Mouse (Mus musculus) liver (tissue): ENCODE results near the gene Dnm3.

Experiments
- DNase-seq: peaks from one replicate; pipeline ENCODE4 v3.0.0-alpha.2; 2020; ENCODE audit warnings: mixed read lengths

Gene Dnm3

GRCm38 (mm10) chr1:162052755-162053154 lies 425.1 kb downstream of the Dnm3 start:
- DNase-seq: no peak

DNA sequence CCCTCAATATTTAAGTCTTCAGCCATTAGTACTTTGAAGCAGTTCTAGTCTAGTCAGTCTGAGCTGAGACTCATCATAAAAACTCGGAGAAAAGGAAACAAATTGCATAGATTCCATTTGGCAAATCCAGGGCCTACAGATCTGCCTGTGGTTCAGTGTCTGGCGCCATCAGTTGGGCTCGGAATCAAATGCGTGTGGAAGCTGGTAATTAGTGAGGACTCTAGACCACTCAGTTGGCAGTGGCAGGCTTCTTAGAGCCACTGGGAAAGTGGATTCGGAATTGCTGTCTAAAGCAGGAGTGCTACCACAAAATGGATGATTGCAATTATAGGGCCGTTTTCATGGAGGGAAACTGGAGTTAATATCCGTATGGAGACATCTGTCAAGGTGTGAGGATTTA lies 425.7 kb downstream of the Dnm3 start:
- no peak for DNase-seq

- DNase-seq: no peak
Measured at GRCm38 (mm10) chr1:162051710-162052109, 426.1 kb downstream of the Dnm3 start.

DNA sequence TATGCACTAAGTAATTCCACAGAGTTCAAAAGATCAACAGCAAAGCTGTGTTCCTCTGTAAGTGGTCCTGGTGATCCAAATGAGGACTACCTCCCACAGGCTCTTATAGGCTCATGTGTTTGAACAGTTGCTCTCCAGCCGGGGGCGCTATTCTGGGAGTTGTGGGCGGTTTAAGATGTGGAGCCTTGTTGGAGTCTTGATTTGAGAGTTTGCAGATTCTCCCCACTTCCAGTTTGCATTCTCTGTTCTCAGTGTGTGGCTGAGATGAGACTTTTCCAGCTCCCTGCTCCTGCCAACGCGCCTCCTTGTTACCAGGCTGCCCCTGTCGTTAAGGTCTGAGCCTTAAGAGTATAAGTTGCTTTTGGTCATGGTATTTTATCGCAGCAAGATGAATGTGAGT lies 430.2 kb downstream of the Dnm3 start:
- DNase-seq: no peak

DNA sequence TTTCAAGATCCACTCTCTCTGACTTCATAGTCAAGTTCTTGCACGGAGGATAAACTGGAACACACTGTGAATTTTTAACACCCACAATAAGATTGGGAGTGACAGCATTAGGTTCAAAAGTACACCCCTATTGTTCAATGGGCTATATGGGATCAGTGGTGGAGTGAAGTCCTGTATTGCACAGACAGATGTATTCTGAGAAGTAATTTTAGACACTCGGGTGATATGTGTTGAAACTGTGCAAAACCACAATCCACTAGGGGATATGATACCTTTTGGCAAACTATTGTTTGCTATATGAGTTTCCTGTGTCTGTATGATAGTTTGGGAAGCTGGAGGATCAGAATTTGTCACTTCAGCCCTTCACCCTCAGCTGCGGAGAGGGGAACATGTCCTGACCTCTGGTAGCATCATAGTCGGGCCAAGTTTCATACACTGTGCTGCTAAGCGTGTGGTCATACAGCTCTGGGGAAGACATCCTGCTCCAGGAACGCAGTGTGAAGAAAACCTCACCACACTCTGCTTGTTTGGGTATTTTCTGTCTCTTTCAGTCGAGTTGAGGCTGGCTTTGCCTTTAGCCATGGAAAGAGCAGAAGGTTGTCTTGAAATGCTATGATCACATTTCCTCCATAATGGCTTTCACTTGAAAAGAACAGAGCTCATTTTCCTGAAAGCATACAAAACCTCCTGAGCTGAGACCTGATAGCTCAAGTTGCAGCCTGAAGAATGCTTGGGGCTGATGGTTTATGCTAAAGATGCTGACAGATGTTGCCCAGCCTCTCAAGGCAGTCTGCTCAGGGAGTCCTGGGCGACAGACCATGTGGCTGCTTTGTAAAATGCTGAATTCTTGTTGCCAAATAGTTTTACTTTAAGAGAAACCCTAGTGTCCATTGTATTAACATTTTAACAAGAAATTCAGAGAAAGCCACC lies 433.8 kb downstream of the Dnm3 start:
- DNase-seq: no peak

DNA sequence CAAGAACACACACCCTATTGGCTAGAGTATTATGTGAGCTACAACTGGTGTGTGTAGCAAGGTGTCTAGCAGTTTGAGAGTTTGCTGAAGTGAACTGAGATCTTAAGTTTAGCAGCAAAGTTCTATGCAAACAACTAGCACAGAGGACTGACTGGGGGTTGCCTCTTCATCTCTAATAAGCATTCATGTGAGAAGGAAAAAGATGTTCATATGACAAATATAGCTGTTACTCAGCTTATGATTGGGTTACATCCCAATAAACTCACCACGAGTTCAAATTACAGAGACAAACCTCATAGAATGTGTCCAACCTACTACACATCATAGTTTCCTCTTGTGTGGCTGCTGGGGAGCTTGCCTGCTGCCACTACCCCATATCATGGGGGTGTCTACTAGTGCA lies 434.6 kb downstream of the Dnm3 start:
- DNase-seq: no peak

- no peak for DNase-seq
Measured at GRCm38 (mm10) chr1:162042384-162042783, 435.4 kb downstream of the Dnm3 start.

DNA sequence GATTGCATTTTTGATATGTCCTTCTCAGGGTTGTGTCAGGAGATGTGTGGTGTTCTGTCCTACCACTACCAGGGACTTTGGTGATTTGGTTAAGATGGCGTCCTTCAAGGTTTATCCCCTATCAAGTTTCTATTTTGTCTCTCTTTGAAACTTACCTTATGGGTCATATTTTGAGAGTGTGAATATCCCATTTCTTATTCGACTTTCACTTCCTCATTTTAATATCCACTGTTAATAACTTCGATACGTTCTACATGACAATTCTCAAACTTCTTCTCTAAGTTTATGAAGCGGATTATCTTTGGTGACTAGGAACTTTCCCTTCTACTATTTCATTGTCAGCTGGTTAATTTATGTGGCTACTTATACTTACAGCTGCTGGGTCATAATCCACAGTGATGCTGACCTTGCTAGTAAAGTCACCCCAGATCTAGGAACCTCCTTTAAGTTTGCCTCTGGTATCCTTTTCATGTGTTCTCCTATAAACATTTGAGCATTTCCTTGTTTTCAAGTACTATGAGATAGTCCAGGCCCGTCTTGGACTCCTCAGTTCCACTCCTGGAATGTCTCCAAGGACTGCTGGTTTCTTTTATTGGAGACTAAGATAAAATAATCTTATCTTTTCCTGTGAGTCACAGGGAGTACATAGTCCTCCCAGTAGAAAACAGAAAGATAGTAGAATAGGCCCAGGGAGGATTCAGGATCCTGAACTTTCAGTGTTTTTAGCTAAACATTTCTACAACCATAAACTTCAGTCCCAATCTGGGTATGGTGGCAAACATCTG lies 437.2 kb downstream of the Dnm3 start:
- no peak for DNase-seq

GRCm38 (mm10) chr1:162039808-162040207 lies 438.0 kb downstream of the Dnm3 start:
- DNase-seq: no peak

DNA sequence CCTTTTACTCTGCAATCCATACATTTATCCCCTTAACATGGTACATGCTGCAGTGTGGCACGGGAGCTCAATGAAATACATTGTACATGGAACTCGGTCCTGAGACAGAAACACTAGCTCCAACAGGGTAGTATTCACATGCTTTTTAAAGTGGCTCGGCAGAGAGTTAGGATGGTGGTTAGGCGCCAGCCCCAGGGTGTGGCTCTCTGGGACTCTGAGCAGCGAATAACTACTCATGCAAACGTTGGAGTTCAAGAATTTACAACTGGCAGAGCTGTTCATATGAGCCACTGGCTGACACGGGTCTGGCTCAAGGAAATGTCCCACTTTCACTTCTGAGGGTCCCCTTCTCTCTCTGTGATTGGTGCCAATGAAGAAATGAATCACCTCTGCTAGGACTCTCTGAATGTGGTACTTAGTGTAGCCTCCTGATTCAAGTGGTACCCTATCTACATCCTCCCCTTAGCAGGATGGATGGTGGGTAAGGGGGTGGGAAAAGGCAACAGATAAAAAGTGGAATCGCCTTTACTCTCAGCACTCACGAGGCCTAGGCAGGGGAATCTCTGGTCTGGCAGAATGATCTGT lies 438.7 kb downstream of the Dnm3 start:
- no peak for DNase-seq

DNA sequence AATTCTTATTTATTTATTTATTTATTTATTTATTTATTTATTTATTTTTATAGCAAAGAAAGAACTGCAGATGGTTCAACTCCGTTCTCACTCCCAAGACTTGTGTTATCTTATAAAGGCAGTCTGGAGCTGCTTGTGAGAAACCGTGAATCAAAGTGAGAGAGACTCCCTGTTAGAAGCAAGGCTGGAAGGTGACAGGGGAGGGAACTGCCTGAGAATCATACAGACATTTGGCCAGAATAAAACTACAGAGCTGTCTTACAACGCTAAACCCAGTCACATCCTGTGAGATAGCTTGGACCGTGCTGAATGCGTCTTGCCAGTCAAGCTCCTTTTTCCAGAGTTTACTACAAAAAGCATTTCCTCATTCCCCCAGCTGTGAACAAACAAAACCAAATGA lies 439.4 kb downstream of the Dnm3 start:
- no peak for DNase-seq

DNA sequence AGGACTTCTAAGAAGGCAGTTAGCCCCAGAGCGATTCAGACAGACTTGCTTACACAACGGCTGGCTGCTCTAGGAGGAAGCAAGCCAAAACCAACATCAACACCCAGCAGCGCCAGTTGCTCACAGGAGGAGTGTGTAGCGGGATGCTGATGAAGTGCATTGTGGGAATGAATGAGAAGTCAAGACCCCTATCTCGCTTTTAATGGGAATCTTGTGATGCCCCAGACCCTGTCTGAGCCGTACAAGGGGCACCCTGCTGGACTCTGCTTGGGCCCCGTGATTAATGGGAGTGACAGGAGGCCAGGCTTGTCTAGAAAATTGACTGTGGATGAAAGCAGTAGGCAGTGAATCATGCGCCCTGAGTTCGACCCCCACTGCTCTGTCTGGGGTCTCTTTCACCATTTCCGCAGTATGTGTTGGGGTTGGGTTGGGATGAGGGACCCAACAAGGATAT lies 439.8 kb downstream of the Dnm3 start:
- DNase-seq: peak; percentile 18

DNA sequence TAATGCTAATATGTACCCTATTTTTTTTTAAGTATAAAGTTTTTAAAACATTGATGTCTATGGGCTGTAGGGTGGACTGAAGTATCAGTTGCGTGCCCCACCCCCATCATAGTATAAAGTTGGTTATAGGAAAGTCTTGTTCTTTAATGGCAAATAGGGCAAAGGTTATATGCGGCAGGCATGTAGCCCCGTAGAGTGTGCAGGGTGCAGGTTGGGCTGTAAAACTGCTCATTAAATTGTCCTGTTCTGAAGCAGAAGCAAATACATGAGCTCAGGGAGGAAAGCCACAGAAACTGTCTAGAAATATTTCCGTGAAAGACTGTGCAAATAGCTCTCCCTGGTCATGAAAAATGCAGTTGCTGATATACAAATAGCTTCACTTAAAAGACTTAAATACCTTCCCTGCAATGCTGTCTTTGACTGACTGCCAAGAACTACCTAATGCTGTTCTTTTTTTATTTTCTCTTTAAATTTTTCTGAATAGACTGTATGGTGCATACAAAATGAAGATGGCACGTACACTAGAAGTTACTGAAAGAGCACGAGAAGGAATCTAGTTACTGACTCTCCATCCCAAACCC lies 440.6 kb downstream of the Dnm3 start:
- no peak for DNase-seq

DNA sequence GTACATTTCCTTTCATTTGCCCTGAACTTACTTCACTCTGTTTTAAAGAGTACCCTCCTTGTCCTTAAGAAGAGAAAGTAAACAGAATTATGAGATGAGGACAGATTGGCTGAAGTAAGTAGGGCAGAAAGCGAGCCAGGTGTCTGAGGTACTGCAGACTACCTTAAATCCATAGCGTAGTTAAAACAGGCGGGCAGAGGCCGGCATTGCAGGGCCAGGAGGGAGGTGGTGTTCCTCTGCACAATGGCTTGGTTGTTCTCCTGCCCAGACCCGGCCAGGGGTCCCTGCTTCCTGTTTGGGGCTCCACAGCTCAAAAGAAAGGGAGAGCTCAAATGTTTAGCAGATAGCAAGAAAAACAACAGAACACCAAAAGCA lies 441.4 kb downstream of the Dnm3 start:
- DNase-seq: no peak

GRCm38 (mm10) chr1:162035800-162036460 lies 441.9 kb downstream of the Dnm3 start:
- no peak for DNase-seq

DNA sequence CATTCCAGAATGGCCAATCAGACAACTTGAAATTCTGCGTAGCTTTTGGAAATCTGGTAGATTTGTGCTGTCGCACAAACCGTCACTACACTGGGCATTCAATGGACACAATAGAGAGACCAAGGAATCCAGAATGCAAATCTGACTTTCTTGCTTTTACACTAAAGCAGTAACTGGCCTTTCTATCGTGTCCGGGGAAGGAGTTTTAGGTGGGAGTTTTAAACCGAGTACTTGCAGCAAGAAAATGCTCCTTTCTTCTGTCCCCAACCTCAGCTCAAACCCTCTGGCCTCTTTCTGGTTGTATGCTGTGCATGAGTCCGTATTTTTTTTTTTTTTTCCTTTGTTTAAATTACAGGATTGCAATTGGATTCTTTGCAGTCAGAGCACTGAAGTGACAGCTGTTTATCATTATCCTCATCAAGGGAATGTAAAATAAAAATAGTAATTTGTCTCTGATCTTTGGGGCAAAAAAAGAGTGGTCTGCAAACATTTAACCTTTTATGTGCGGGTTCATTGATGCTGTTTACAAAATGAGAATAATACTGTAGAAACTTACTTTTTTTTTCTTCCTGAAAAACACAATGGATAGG lies 454.1 kb downstream of the Dnm3 start:
- no peak for DNase-seq

DNA sequence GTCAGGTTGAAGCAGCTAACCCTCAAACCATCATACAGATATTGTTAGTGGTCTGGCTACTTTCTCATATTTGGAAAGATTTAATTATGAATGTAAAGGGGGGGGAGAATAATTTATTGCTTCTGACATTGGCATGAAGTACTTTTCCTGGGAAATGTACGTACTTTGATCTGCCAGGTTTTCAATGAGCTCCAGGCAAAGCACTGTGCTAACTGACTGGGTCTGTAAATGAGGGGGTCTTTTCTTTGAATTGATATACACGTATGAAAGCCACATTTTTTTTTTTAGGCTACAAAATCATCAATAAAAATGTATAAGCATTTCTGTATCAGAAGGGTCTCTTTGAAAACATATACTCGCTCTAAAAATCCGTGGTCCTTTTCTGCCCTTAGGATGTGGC lies 457.1 kb downstream of the Dnm3 start:
- DNase-seq: no peak

- DNase-seq: no peak
Measured at GRCm38 (mm10) chr1:162020303-162020731, 457.5 kb downstream of the Dnm3 start.

- no peak for DNase-seq
Measured at GRCm38 (mm10) chr1:162018601-162018977, 459.2 kb downstream of the Dnm3 start.

- no peak for DNase-seq
Measured at GRCm38 (mm10) chr1:162017975-162018600, 459.7 kb downstream of the Dnm3 start.

- no peak for DNase-seq
Measured at GRCm38 (mm10) chr1:162016982-162017381, 460.9 kb downstream of the Dnm3 start.
